10 mouse cellular contexts compared by ENCODE assay signal in the genomic region with DNA sequence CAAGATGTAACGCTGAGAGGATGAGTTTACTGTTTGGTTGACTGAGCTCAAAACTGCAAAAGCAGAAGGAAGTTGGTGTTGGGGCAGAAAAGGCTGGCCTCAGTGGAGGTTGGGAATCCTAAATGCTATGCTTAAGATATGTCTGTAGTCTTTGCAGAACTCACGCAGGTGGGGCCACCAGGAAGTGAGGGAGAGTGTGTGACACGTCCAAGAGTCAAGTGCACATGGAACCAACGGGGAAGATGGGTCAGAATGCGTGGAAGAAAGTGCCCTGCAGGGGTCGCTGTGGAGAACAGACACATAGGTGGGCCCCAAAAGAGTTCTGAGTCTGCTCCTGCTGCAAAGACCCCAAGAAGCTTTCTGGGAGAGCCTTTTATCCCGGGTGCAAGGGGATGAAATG.
A peak's percentile ranks its signal among the peaks of the same experiment; 100 is the strongest.
DNase-seq lines count a peak whose midpoint lies in the region; ATAC-seq and TF ChIP-seq lines count a peak whose summit lies in the region.
"Had no signal": no experiment of that assay in that cellular context is flagged by ENCODE, and none has a peak within 500 bp of the region (broad histone marks: within the 10 kb centered on the region; RNA-seq: fewer than 3 reads in every experiment).

No protein-coding gene starts in this region.

- ATAC-seq in intestine, embryonic 15.5 days, result no peak

- peak; percentile 31; the same call in 1 of the 2 replicates for TF ChIP-seq CTCF in brain, embryonic 14.5 days (IDR thresholded peaks at IDR 0.05; ENCODE audit: borderline replicate concordance, extremely low read depth, insufficient read depth, insufficient read length)

- no peaks in the 10 kb centered on the region for H3K36me3 ChIP-seq in intestine, embryonic 15.5 days
- H3K36me3 ChIP-seq: G1E had no signal

- TF ChIP-seq POLR2A in brain, embryonic 14.5 days (IDR thresholded peaks at IDR 0.05; ENCODE audit: borderline replicate concordance, extremely low read depth, insufficient read depth, insufficient read length, poor library complexity, severe bottlenecking), result no peak

- H3K27ac ChIP-seq in intestine, embryonic 15.5 days, result no peak overlapping the region

- H3K4me3 ChIP-seq in intestine, embryonic 15.5 days (replicated peaks), result no peak overlapping the region
- H3K4me3 ChIP-seq: myocyte had no signal

- no peaks in the 10 kb centered on the region; the same call in 1 of the 2 replicates for H3K4me1 ChIP-seq in intestine, embryonic 15.5 days (replicated peaks)

- WGBS in intestine, embryonic 15.5 days, result 67% methylated on average over 7 of the region's 7 CpGs

- no peaks in the 10 kb centered on the region for H3K9me3 ChIP-seq in intestine, embryonic 15.5 days

- H3K27me3 ChIP-seq in intestine, embryonic 15.5 days (replicated peaks), result no peaks in the 10 kb centered on the region

- no peak overlapping the region for H3K9ac ChIP-seq in intestine, embryonic 15.5 days

- DNase-seq in embryo, embryonic 11 days, result peak; percentile 22
- DNase-seq in embryo, embryonic 10.5 days (ENCODE audit: low spot score), result no peak
- DNase-seq in 416B (ENCODE audit: low read depth), result peak; percentile 85
- no peak for DNase-seq in brain, embryonic 14.5 days (ENCODE audit: low read depth)
- peak; percentile 53 for DNase-seq in naive thymus-derived CD4-positive, alpha-beta T cell, adult 2 months (ENCODE audit: low read depth)
- no peak for DNase-seq in gastrocnemius, postnatal 25 days
- no peak for DNase-seq in urinary bladder, postnatal 4 days (ENCODE audit: low spot score in 2 of 2)

- no peak overlapping the region for H3K4me2 ChIP-seq in intestine, embryonic 15.5 days (replicated peaks)

Comparison
In these comparisons a context has a peak if more than half of its experiments do, and no peak if none do; other contexts are left out.
1. DNase-seq: peak in embryo, embryonic 11 days (single experiment), 416B (single experiment) and naive thymus-derived CD4-positive, alpha-beta T cell, adult 2 months (single experiment); none in embryo, embryonic 10.5 days (single experiment), brain, embryonic 14.5 days (single experiment), gastrocnemius, postnatal 25 days (single experiment) and urinary bladder, postnatal 4 days (0 of 2).